Mouse (Mus musculus) pancreas, adult 10 weeks (tissue): ENCODE data around the gene Fbxo34. TPM values are rescaled to one million over a fixed set of nuclear protein-coding genes. Genes with fewer than 3 reads are reported as not detected.

ENCODE experiments used
- polyA plus RNA-seq: library from polyadenylated mRNA; stranded (reverse); fragments of 350-450 nt; fragmentation: Illumina TruSeq; extraction: RNeasy Lipid Tissue Mini Kit (QIAGEN cat#74804); gene quantifications from one replicate; pipeline ENCODE4 v1.2.3, GENCODE M21; 2015; ENCODE audit warnings: low read depth, low replicate concordance; ENCODE audit not compliant: insufficient read depth

Fbxo34 gene
- polyA plus RNA-seq, result 2.1 TPM

DNA sequence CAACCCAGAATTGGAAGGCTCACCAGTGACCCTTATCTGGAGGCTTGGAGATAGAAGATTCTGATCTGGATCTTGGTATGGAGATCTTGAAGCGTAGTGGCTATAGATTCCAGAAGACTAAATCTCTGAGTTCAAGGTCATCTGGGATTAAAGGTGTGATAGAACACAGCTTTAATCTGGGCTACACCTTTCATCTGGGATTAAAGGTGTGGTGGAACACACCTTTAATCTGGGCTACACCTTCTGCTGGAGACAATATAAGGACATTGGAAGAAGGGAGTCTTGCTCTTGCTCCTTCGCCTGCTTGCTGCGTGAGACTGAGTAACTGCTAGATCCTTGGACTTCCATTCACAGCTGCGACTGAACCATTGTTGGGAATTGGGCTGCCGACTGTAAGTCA, at the start of gene Fbxo34:
Fbxo34 (plus strand) TSS at position 301 of the 400 bp plus-strand sequence.

DNA sequence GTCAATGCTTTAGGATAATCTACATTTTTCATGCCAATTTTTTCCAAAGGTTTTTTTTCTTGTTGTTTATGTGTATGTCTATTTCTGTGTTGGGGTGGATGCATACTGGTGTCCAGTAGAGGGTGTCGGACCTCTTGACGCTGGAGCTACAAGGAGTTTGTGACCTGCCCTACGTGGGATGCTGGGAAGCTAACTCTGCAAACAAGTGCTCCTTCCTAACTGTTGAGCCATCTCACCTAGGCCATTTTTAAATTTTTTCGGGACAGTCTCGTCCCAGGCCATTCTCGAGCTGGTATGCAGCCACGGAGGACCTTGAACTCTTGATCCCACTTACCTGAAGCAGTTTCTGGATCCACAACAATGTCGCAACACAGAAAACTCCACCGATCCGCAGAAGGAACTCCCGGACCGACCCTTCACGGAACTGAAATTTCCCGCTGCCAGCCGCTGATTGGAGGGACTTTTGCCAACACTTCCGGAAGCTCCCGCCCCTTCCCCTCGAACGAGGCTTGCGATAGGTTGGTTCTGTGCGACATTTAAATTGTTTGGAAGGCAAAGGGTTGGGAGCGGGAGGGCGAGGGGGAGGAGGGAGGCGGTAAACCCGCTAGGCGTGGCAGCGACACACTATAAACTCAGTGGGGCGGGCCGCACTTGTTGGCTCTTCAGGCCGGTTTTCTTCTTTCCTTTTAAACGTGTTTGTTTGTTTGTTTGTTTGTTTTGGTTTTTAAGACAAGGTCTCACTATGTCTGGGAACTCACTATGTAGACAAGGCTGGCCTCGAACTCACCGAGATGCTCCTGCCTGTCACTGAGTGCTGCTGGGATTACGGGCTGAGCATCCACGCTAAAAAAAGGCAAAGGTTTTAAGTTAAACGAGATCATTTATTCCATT, 32.2 kb upstream of the Fbxo34 start, which contains the start of gene Dlgap5:
Dlgap5 (minus strand) TSS at position 633 of the 891 bp plus-strand sequence.

DNA sequence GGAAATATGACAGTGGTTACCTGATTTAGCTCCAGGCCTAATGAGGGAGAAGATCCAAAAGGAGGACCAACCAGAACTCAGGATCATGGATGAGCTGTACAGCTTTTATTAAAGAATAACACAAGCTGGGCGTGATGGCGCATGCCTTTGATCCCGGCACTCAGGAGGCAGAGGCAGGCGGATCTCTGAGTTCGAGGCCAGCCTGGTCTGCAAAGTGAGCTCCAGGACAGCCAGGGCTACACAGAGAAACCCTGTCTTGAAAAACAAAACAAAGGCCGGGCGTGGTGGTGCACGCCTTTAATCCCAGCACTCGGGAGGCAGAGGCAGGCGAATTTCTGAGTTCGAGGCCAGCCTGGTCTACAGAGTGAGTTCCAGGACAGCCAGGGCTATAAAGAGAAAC, 120.3 kb downstream of the Fbxo34 start, which contains the start of gene Atg14:
Atg14 (minus strand) TSS at position 101 of the 400 bp plus-strand sequence.

Other genes starting within 250 kb of the Fbxo34 start
- 0.98 TPM for gene Wdhd1, start 173.6 kb upstream of the Fbxo34 start, polyA plus RNA-seq
- 3.3 TPM for gene Socs4, start 173.5 kb upstream of the Fbxo34 start, polyA plus RNA-seq
- 8.9 TPM for gene Mapk1ip1l, start 152.2 kb upstream of the Fbxo34 start, polyA plus RNA-seq
- gene Lgals3, start 82.7 kb upstream of the Fbxo34 start, polyA plus RNA-seq, result 10.2 TPM
- not detected for gene Dlgap5, start 32.0 kb upstream of the Fbxo34 start, polyA plus RNA-seq
- gene Atg14, start 120.2 kb downstream of the Fbxo34 start, polyA plus RNA-seq, result 2.8 TPM
- gene Ktn1, start 198.0 kb downstream of the Fbxo34 start, polyA plus RNA-seq, result 18.5 TPM